Mouse (Mus musculus) c-Kit-negative CD71-positive TER-119-positive erythroid progenitor cells, embryonic 14.5 days (primary cell): Measurements from ENCODE around the gene Gad1.

ENCODE experiments used
- DNase-seq: peaks from one replicate; pipeline ENCODE4 v3.0.0-alpha.2; 2013; ENCODE audit warnings: low read depth, low spot score

Gad1 gene

DNA sequence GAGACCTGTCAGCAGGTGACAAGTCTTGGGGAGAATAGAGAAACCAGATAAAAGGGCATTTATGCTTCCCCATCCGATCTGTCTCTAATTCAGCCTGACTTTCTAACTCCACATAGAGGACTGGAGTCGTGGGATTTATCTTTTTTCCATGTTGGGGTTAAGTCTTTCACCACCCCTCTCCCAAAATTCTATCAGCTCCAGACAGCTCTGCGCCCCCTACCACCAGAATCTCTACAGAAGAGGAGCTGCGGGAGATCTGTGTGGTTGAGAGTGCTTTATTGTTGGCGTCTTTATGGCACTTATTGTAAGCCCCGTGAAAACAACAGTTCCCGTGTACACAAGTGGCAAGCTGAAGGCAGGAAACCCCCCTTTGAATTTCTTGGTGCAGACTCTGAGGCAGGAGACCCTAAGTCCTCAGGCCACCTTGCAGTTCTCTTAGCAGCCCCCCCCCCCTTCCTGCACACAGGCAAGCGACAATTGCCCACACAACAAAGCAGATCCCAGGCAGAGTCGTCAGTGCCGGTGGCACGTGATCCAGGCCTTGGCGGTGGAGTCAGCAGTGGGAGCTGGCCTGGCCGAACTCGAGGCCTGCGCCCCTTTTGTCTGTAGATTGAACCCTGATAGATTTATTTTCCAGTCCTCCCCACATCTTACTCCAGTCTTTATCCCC lies 11.9 kb downstream of the Gad1 start:
- DNase-seq = no peak

GRCm38 (mm10) chr2:70565651-70566602 lies 13.1 kb downstream of the Gad1 start:
- no peak for DNase-seq

GRCm38 (mm10) chr2:70566603-70566981 lies 13.7 kb downstream of the Gad1 start:
- no peak for DNase-seq

DNA sequence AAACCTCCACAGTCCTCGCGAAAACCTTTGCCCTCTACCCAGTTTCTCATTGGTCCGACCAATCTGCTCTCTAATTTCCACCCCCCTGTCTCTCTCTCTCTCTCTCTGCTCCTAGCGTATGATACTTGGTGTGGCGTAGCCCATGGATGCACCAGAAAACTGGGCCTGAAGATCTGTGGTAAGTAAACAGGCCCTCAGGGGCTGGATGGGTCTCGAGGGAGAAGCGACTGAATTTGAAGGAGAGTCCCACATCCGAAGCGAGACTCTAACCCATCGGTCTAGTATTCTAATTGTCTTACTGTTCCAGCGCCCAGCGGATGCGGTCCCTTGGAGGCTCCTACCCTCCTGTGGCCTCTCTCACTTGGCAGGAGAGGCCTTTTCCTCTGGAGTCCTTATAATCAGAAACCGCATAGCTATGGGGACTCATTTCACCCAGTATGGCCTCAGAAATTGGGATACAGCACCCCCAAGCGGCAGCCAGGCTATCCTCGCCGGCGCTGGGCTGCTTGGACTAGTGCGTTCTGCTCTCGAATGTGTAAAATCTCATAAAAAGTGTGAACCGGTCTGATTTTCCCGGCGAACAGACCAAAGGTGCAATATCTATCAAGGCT lies 14.3 kb downstream of the Gad1 start:
- DNase-seq = no peak

DNA sequence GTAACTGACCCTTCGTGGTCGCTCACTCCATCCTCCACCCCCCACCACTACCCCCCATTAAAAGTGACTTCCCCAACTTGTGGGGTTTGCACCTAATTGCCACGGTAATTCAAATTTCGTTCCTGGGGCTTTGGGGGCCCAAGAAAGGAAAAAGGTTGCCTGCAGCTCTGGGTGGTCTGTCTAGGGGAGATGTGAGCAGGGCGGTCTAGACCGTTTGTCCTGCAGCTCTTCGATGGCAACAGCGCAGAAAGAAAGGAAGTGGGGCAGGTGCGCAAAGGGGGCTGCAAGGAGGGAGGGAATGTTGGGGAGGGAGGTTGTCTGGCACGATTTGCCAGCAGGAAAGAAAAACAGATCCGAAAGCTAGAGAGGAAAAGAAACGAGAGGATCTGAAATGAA lies 14.8 kb downstream of the Gad1 start:
- no peak for DNase-seq

- no peak for DNase-seq
Measured at GRCm38 (mm10) chr2:70568198-70568941, 15.5 kb downstream of the Gad1 start.

DNA sequence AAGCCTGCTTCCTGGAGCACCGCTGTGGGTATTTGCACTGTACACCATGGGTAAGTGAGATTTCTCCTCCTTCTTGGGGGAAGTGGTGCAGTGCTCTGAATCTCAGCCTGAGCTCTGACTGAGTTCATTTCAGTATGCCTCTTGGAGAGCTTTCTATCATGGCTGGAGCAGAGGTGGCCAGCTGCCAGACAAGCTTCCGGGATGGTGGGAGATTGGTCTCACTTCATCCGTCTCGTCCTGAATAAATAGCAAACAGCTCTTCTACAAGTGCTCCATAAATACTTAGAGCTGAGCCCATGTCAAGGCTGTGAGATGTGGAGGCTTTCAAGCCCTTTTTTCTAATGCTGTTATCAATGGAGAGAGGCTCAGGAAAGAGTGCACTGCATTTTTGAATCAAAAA lies 18.8 kb downstream of the Gad1 start:
- DNase-seq = no peak

DNA sequence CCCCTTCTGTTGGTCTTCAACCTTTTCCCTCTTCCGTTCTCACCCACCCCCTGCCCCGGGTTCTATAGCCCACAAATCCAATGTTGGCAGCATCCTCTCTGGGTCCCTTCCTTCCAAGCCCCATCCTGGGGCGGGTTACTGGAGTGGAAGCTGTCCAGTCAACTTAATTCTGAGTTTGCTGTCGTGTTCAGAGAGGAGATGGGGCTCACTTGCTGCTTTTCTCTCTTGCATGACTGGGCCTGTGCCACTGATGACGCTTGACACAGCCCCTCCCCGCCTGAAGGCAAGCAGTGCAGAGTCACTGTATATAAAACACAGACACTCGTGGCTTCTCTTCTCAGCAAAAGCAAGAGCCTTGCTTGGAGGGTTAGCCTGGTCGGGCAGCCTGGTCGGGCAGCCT lies 19.4 kb downstream of the Gad1 start:
- no peak for DNase-seq

- no peak for DNase-seq
Measured at GRCm38 (mm10) chr2:70573544-70574210, 20.8 kb downstream of the Gad1 start.

- DNase-seq = no peak
Measured at GRCm38 (mm10) chr2:70588200-70588599, 35.3 kb downstream of the Gad1 start.

GRCm38 (mm10) chr2:70592432-70592831 lies 39.6 kb downstream of the Gad1 start:
- no peak for DNase-seq

DNA sequence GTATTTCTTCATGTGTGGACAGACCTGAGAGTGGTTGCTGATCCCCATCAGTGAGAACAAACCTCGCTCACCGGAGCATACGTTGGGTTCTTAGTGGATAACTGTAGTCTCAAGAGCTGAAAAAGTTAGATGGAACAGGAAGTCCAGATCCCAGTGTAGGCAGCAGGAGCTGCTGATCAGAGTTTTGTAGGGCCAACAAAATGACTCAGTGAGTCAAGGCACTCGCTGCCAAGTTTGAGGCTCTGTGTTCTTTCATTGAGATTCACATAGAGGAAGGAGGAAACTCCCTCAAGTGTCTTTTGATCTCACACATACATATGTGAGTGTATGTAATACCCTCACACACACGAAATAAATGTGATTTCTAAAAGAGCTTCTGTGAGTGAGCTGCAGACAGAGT lies 40.8 kb downstream of the Gad1 start:
- DNase-seq = no peak

- DNase-seq = no peak
Measured at GRCm38 (mm10) chr2:70595896-70596295, 43.0 kb downstream of the Gad1 start.

- DNase-seq = no peak
Measured at GRCm38 (mm10) chr2:70609769-70610168, 56.9 kb downstream of the Gad1 start.

DNA sequence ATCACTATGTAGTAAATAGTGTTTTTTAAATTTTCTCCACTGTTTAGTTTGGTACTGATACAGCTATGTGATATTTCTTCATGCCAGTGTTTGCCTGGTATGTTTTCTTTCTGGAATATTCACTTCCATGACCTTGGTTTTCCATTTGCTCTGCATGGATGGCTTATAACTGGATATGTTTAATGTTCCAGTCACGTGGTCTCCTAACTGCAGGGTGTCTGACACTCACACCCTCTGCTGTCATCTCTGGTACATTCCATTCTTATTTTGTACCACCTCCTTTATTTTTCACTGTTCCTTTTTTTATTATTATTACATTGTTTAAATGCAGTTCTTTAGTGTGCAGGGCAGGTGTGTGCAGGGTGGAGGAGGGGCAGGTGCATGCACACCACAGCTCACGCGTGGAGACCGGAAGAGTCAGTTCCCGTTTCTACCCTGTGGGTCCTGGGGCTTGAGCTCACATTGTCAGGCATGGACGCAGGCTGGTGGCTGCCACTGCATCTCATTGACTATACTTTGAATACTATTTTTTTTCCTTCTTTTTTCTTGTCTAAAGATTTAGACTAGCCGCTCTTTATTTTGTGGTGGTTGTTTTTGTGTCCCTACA lies 62.0 kb downstream of the Gad1 start:
- DNase-seq = no peak

DNA sequence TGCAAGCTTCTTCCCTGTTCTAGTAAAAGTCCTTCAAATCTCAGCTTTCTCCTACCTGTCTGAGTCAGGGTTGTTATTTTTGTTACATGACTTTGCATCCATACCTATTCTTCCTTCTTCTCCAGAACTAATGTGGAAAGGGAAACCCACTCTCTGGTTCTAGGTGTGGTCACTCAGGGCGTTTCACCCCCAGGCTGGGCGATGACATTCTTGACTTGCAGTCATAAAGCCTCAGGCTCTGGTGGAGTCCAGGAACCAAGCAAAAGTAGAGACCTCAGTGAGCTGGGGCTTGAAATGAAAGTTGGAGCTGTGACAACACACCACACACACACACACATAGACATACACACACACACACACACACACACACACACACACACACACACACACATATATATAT lies 63.2 kb downstream of the Gad1 start:
- no peak for DNase-seq

- no peak for DNase-seq
Measured at GRCm38 (mm10) chr2:70616617-70617016, 63.7 kb downstream of the Gad1 start.

- peak; percentile 11 for DNase-seq
Measured at GRCm38 (mm10) chr2:70619232-70619835, 66.5 kb downstream of the Gad1 start.

- DNase-seq = peak; percentile 9
Measured at GRCm38 (mm10) chr2:70620225-70620624, 67.4 kb downstream of the Gad1 start.

DNA sequence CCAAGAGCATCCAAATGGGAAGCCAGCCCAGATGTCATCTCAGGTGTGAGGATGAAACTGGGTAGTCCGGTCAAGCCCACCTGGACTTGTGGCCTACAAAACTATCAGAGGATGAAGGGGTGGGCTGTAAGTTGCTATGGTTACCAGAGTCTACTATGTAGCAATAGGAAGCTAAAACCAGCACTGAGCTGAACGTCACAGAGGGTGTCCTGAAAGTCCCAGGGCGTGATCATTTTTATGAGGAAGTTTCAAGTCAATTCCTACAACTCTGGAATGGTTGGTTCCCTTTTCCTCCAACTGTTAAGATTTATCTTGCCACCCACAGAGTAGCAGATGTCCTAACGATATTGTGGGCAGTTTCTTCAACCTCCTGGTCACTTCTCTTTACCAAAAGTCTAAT lies 69.4 kb downstream of the Gad1 start:
- no peak for DNase-seq
